ENCODE assay signal across 35 mouse cellular contexts in genomic region chr7:99294198-99294780, GRCm38 (mm10). TPM values are rescaled to one million over a fixed set of nuclear protein-coding genes. Genes with fewer than 3 reads are reported as not detected.
A peak's percentile ranks its signal among the peaks of the same experiment; 100 is the strongest.
DNase-seq lines count a peak whose midpoint lies in the region; ATAC-seq and TF ChIP-seq lines count a peak whose summit lies in the region.
"Had no signal": no experiment of that assay in that cellular context is flagged by ENCODE, and none has a peak within 500 bp of the region (broad histone marks: within the 10 kb centered on the region; RNA-seq: fewer than 3 reads in every experiment).

No protein-coding gene starts in this region.

- H3K36me3 ChIP-seq in neural tube, embryonic 15.5 days: peaks cover 23% of the 10 kb centered on the region
- H3K36me3 ChIP-seq in forebrain, embryonic 13.5 days (ENCODE audit: poor library complexity, severe bottlenecking): peaks cover 27% of the 10 kb centered on the region
- H3K36me3 ChIP-seq: embryonic facial prominence, embryonic 13.5 days; heart, embryonic 12.5 days; kidney, embryonic 15.5 days; liver, embryonic 12.5 days had no signal

- 90% methylated on average over 2 of the region's 2 CpGs for WGBS in neural tube, embryonic 15.5 days
- WGBS in forebrain, embryonic 13.5 days: 81% methylated on average over 2 of the region's 2 CpGs

- H3K4me2 ChIP-seq in neural tube, embryonic 15.5 days: no peak overlapping the region
- H3K4me2 ChIP-seq in forebrain, embryonic 13.5 days: no peak overlapping the region
- H3K4me2 ChIP-seq: embryonic facial prominence, embryonic 13.5 days; heart, embryonic 12.5 days; hindbrain, embryonic 15.5 days; kidney, embryonic 15.5 days; liver, embryonic 12.5 days had no signal

- intact Hi-C loops in gastrocnemius, adult 2 months (cut with DNase I): no loop called here

- H3K4me1 ChIP-seq in embryonic fibroblast, embryonic 13.5 days (ENCODE audit: control insufficient read depth, insufficient read depth, low read length): peaks cover 10% of the 10 kb centered on the region
- H3K4me1 ChIP-seq in neural tube, embryonic 15.5 days: peaks cover 34% of the 10 kb centered on the region
- peaks cover 11% of the 10 kb centered on the region for H3K4me1 ChIP-seq in forebrain, embryonic 13.5 days
- H3K4me1 ChIP-seq: liver, embryonic 12.5 days had no signal

- no peak for TF ChIP-seq POLR2A in embryonic fibroblast, embryonic 13.5 days (IDR thresholded peaks at IDR 0.05; ENCODE audit: low read depth, low read length)

- no peaks in the 10 kb centered on the region for H3K9me3 ChIP-seq in neural tube, embryonic 15.5 days (replicated peaks)
- no peaks in the 10 kb centered on the region for H3K9me3 ChIP-seq in forebrain, embryonic 13.5 days (replicated peaks)
- H3K9me3 ChIP-seq: hindbrain, embryonic 15.5 days; kidney, embryonic 15.5 days; liver, embryonic 12.5 days had no signal

- TF ChIP-seq CTCF in gastrocnemius, adult 2 months (IDR thresholded peaks at IDR 0.05): no peak
- TF ChIP-seq CTCF in embryonic fibroblast, embryonic 13.5 days (IDR thresholded peaks at IDR 0.05; ENCODE audit: borderline replicate concordance, insufficient read depth, low read length): no peak

- DNase-seq in gastrocnemius, adult 2 months: no peak
- no peak for DNase-seq in gastrocnemius, adult 18-20 months (ENCODE audit: low spot score)
- peak; percentile 42 for DNase-seq in lung, postnatal 25 days (ENCODE audit: low spot score)
- no peak for DNase-seq in lung, postnatal 10 days
- DNase-seq in left cerebral cortex, adult 8-10 months (ENCODE audit: low spot score in 2 of 2): no peak
- DNase-seq: adrenal gland, postnatal 25 days; cerebellum, adult 18-20 months; cerebellum, postnatal 10 days; kidney, adult 18-20 months; kidney, postnatal 25 days; left cerebral cortex, postnatal 4 days; liver, postnatal 0 days; right cerebral cortex, adult 18-20 months; spleen, adult 18-20 months; thymus, postnatal 14 days had no signal

- no peak overlapping the region for H3K9ac ChIP-seq in neural tube, embryonic 15.5 days (replicated peaks)
- no peak overlapping the region for H3K9ac ChIP-seq in forebrain, embryonic 13.5 days
- H3K9ac ChIP-seq: embryonic facial prominence, embryonic 13.5 days; heart, embryonic 12.5 days; hindbrain, embryonic 15.5 days; kidney, embryonic 15.5 days; liver, embryonic 12.5 days; liver, postnatal 0 days had no signal

- H3K27ac ChIP-seq in gastrocnemius, adult 2 months: peak overlapping the region; percentile 74; the same call in 1 of the 2 replicates
- peak overlapping the region; percentile 36 for H3K27ac ChIP-seq in embryonic fibroblast, embryonic 13.5 days (ENCODE audit: insufficient read depth, low read length)
- H3K27ac ChIP-seq in neural tube, embryonic 15.5 days (replicated peaks): peak overlapping the region; percentile 42
- H3K27ac ChIP-seq in forebrain, embryonic 13.5 days: no peak overlapping the region
- H3K27ac ChIP-seq: embryonic facial prominence, embryonic 13.5 days; kidney, embryonic 15.5 days; left cerebral cortex, adult 2 months; liver, embryonic 12.5 days had no signal

- no peaks in the 10 kb centered on the region for H3K27me3 ChIP-seq in neural tube, embryonic 15.5 days (replicated peaks)
- H3K27me3 ChIP-seq in forebrain, embryonic 13.5 days: 0 out of 2 replicates have a peak, but pooled peaks cover 3% of the 10 kb centered on the region
- H3K27me3 ChIP-seq: CH12.LX; heart, embryonic 12.5 days; hindbrain, embryonic 15.5 days; kidney, embryonic 15.5 days; Patski had no signal

- peak; percentile 42; the same call in 1 of the 2 replicates for ATAC-seq in neural tube, embryonic 15.5 days (ENCODE audit: low FRiP score)
- no peak for ATAC-seq in forebrain, embryonic 13.5 days
- ATAC-seq: liver, embryonic 12.5 days; liver, postnatal 0 days; midbrain, embryonic 16.5 days; Patski had no signal

- no peak overlapping the region for H3K4me3 ChIP-seq in gastrocnemius, adult 2 months
- H3K4me3 ChIP-seq in embryonic fibroblast, embryonic 13.5 days (ENCODE audit: insufficient read depth, low read length): no peak overlapping the region
- H3K4me3 ChIP-seq in neural tube, embryonic 15.5 days (replicated peaks): no peak overlapping the region
- H3K4me3 ChIP-seq in forebrain, embryonic 13.5 days: no peak overlapping the region
- H3K4me3 ChIP-seq: embryonic facial prominence, embryonic 13.5 days; erythroblast, embryonic 14.5 days; heart, embryonic 12.5 days; hindbrain, embryonic 15.5 days; kidney, embryonic 15.5 days; left cerebral cortex, adult 2 months; liver, embryonic 12.5 days had no signal

RNA-seq across cellular contexts. Expression of gene Map6, which starts 27.0 kb away (rescaled TPM):
- 1 to 10 TPM; 2.6 to 5.2 TPM for total RNA-seq in gastrocnemius, adult 2 months (2021)
- 1 to 10 TPM; 4.7 to 5.7 TPM for total RNA-seq in gastrocnemius, adult 18-20 months (2021)
- polyA plus RNA-seq in embryonic fibroblast, embryonic 13.5 days (2011; ENCODE audit: insufficient read length, low read depth, missing spikeins): 52.9 and 77.8 TPM in 2 replicates
- polyA plus RNA-seq in neural tube, embryonic 15.5 days (2015; fragmentation: Nextera tagmentation; extraction: Ambion mirVana): 120 and 146 TPM in 2 replicates
- 100 to 1,000 TPM; 123 to 146 (median 132) TPM for total RNA-seq in left cerebral cortex, adult 8-10 months (2022)
- 46.9 and 51.3 TPM in 2 replicates for polyA plus RNA-seq in forebrain, embryonic 13.5 days (2015; fragmentation: Nextera tagmentation; extraction: Ambion mirVana)
- total RNA-seq: common myeloid progenitor, adult 5-6 weeks; MEL had no signal
- polyA plus RNA-seq: erythroblast, embryonic 14.5 days had no signal

RNA-seq across cellular contexts. Expression of gene Mogat2, which starts 55.9 kb away (rescaled TPM):
- not detected for total RNA-seq in gastrocnemius, adult 2 months (2021)
- total RNA-seq in gastrocnemius, adult 18-20 months (2021): not detected
- 7.4 and 11.0 TPM in 2 replicates for polyA plus RNA-seq in embryonic fibroblast, embryonic 13.5 days (2011; ENCODE audit: insufficient read length, low read depth, missing spikeins)
- 1.1 and 4.1 TPM in 2 replicates for polyA plus RNA-seq in neural tube, embryonic 15.5 days (2015; fragmentation: Nextera tagmentation; extraction: Ambion mirVana)
- total RNA-seq in left cerebral cortex, adult 8-10 months (2022): not detected
- 3.0 and 3.1 TPM in 2 replicates for polyA plus RNA-seq in forebrain, embryonic 13.5 days (2015; fragmentation: Nextera tagmentation; extraction: Ambion mirVana)
- total RNA-seq: CH12.LX; gastrocnemius, postnatal 36 days; heart, adult 18-20 months; layer of hippocampus, adult 18-20 months; layer of hippocampus, postnatal 14 days; left cerebral cortex, adult 2 months; MEL; neutrophil, adult 5-6 weeks had no signal
- polyA plus RNA-seq: erythroblast, embryonic 14.5 days; Patski had no signal

RNA-seq across cellular contexts. Expression of gene Serpinh1, which starts 58.8 kb away (rescaled TPM):
- total RNA-seq in gastrocnemius, adult 2 months (2021): 100 to 1,000 TPM in 1 of 2 experiments, 10 to 100 TPM in 1; 47.0 to 124 TPM
- 10 to 100 TPM; 37.4 to 70.5 TPM for total RNA-seq in gastrocnemius, adult 18-20 months (2021)
- 2,134 and 2,700 TPM in 2 replicates for polyA plus RNA-seq in embryonic fibroblast, embryonic 13.5 days (2011; ENCODE audit: insufficient read length, low read depth, missing spikeins)
- 332 and 435 TPM in 2 replicates for polyA plus RNA-seq in neural tube, embryonic 15.5 days (2015; fragmentation: Nextera tagmentation; extraction: Ambion mirVana)
- 10 to 100 TPM; 14.7 to 18.3 (median 16.6) TPM for total RNA-seq in left cerebral cortex, adult 8-10 months (2022)
- 261 and 291 TPM in 2 replicates for polyA plus RNA-seq in forebrain, embryonic 13.5 days (2015; fragmentation: Nextera tagmentation; extraction: Ambion mirVana)
- total RNA-seq: CH12.LX, MEL had no signal

Comparison
In these comparisons a context has a peak if more than half of its experiments do, and no peak if none do; other contexts are left out.
1. RNA of gene Map6, which starts 27.0 kb away (total RNA-seq): 123 to 146 TPM in left cerebral cortex, adult 8-10 months; 4.7 to 5.7 TPM in gastrocnemius, adult 18-20 months and 2.6 to 5.2 TPM in gastrocnemius, adult 2 months; every median in the first group is over 10 times any median in the second.